Mouse (Mus musculus) myocyte (in vitro differentiated cells): ENCODE results near the gene Kmt2c. TPM values are rescaled to one million over a fixed set of nuclear protein-coding genes. Genes with fewer than 3 reads are reported as not detected.

Experiments
- H3K27me3 ChIP-seq: one replicate; pipeline ENCODE4 v1.6.1; 2011; ENCODE audit not compliant: control insufficient read depth, insufficient read depth, insufficient read length
- H3K36me3 ChIP-seq: one replicate; pipeline ENCODE4 v1.6.1; 2011; ENCODE audit not compliant: control insufficient read depth, insufficient read depth
- H3K4me2 ChIP-seq: one replicate; pipeline ENCODE4 v1.6.1; 2011; ENCODE audit warnings: low read depth, control low read depth
- H3K4me3 ChIP-seq: one replicate; pipeline ENCODE4 v1.5.1; 2011; ENCODE audit warnings: mild to moderate bottlenecking, control low read depth, moderate library complexity
- H3K79me2 ChIP-seq: one replicate; pipeline ENCODE4 v1.6.1; 2011; ENCODE audit not compliant: control insufficient read depth, insufficient read depth
- H3ac ChIP-seq: one replicate; pipeline ENCODE4 v1.6.1; 2011; ENCODE audit not compliant: control insufficient read depth, insufficient read length
- CEBPB ChIP-seq: IDR thresholded peaks from 2 replicates; pipeline ENCODE4 v1.6.1; 2011; ENCODE audit warnings: mild to moderate bottlenecking, moderate library complexity; ENCODE audit not compliant: poor library complexity, insufficient read depth, severe bottlenecking
- E2F4 ChIP-seq: IDR thresholded peaks from one replicate; pipeline ENCODE4 v1.6.1; 2011; ENCODE audit warnings: mild to moderate bottlenecking, control low read depth, moderate library complexity; ENCODE audit not compliant: insufficient read depth
- MAX ChIP-seq: IDR thresholded peaks from one replicate; pipeline ENCODE4 v1.6.1; 2011; ENCODE audit warnings: low read depth, mild to moderate bottlenecking, control low read depth
- MYOD1 ChIP-seq, 3 experiments: IDR thresholded peaks; one replicate each; pipeline ENCODE4 v1.6.1; 2011; ENCODE audit warnings: control low read depth in 2 of 3, low read depth in 2 of 3, mild to moderate bottlenecking in 2 of 3, moderate library complexity in 1 of 3; ENCODE audit not compliant: insufficient read length in 2 of 3, control insufficient read depth in 1 of 3
- MYOG ChIP-seq, 3 experiments: IDR thresholded peaks; one replicate each; pipeline ENCODE4 v1.6.1; 2011; ENCODE audit warnings: control low read depth in 2 of 3, low read depth in 2 of 3, mild to moderate bottlenecking in 2 of 3; ENCODE audit not compliant: insufficient read length in 2 of 3, control insufficient read depth in 1 of 3, insufficient read depth in 1 of 3
- POLR2A ChIP-seq: IDR thresholded peaks from one replicate; pipeline ENCODE4 v1.6.1; 2011; ENCODE audit warnings: low read depth, mild to moderate bottlenecking, control low read depth, moderate library complexity; ENCODE audit not compliant: insufficient read length
- POLR2AphosphoS2 ChIP-seq: IDR thresholded peaks from one replicate; pipeline ENCODE4 v1.6.1; 2011; ENCODE audit warnings: low read depth, control low read depth; ENCODE audit not compliant: insufficient read length
- REST ChIP-seq: IDR thresholded peaks from one replicate; pipeline ENCODE4 v1.6.1; 2011; ENCODE audit warnings: mild to moderate bottlenecking, control low read depth, moderate library complexity; ENCODE audit not compliant: insufficient read depth, insufficient read length
- SRF ChIP-seq: IDR thresholded peaks from one replicate; pipeline ENCODE4 v1.6.1; 2011; ENCODE audit warnings: low read depth; ENCODE audit not compliant: control insufficient read depth, insufficient read length
- TCF12 ChIP-seq: IDR thresholded peaks from one replicate; pipeline ENCODE4 v1.6.1; 2011; ENCODE audit warnings: mild to moderate bottlenecking, control low read depth; ENCODE audit not compliant: poor library complexity, insufficient read depth, severe bottlenecking
- TCF3 ChIP-seq: IDR thresholded peaks from one replicate; pipeline ENCODE4 v1.6.1; 2011; ENCODE audit warnings: low read depth, control low read depth; ENCODE audit not compliant: insufficient read length
- USF1 ChIP-seq: IDR thresholded peaks from one replicate; pipeline ENCODE4 v1.6.1; 2011; ENCODE audit warnings: low read depth, mild to moderate bottlenecking, control low read depth, moderate library complexity
- polyA plus RNA-seq: library from polyadenylated mRNA; unstranded; fragments of >200 nt; fragmentation: generic; extraction: Trizol; gene quantifications from one replicate; pipeline ENCODE4 v1.2.1, GENCODE M21; 2012; ENCODE audit warnings: missing spikeins

The Kmt2c gene
- polyA plus RNA-seq, 1 experiment = 4.1 TPM

GRCm38 (mm10) chr5:25540921-25541320 is 42.3 kb upstream of the Kmt2c start:
- TF ChIP-seq POLR2A (no peak), TCF3 (no peak), REST (no peak), SRF (no peak), MAX (no peak), E2F4 (no peak), CEBPB (no peak), USF1 (no peak), MYOD1 (IDR thresholded peaks at IDR 0.05; ENCODE audit: control insufficient read depth in 1 of 3, insufficient read length in 2 of 3, low read depth in 2 of 3) (no peak), POLR2AphosphoS2 (no peak), TCF12 (no peak), MYOG (IDR thresholded peaks at IDR 0.05; ENCODE audit: control insufficient read depth in 1 of 3, insufficient read depth in 1 of 3, insufficient read length in 2 of 3, low read depth in 2 of 3) (no peak)
- H3K79me2 ChIP-seq = no peaks in the 10 kb centered on the region
- H3K36me3 ChIP-seq = no peaks in the 10 kb centered on the region
- H3K4me2 ChIP-seq = no peak overlapping the region
- no peak overlapping the region for H3K4me3 ChIP-seq
- H3K27me3 ChIP-seq = no peaks in the 10 kb centered on the region
- H3ac ChIP-seq = no peak overlapping the region

- no peak for TF ChIP-seq POLR2AphosphoS2
- TF ChIP-seq MYOG (IDR thresholded peaks at IDR 0.05; ENCODE audit: control insufficient read depth in 1 of 3, insufficient read depth in 1 of 3, insufficient read length in 2 of 3, low read depth in 2 of 3) = no peak
- TF ChIP-seq SRF = no peak
- no peak for TF ChIP-seq MYOD1 (IDR thresholded peaks at IDR 0.05; ENCODE audit: control insufficient read depth in 1 of 3, insufficient read length in 2 of 3, low read depth in 2 of 3)
- Histone ChIP-seq H3K27me3 (no peaks in the 10 kb centered on the region), H3K79me2 (no peaks in the 10 kb centered on the region), H3ac (no peak overlapping the region), H3K4me3 (no peak overlapping the region), H3K4me2 (no peak overlapping the region), H3K36me3 (no peaks in the 10 kb centered on the region)
Measured at GRCm38 (mm10) chr5:25540412-25540811, 41.8 kb upstream of the Kmt2c start.

GRCm38 (mm10) chr5:25536921-25537409 is 38.4 kb upstream of the Kmt2c start:
- Histone ChIP-seq H3K4me2 (no peak overlapping the region), H3K36me3 (no peaks in the 10 kb centered on the region), H3K79me2 (no peaks in the 10 kb centered on the region), H3K4me3 (no peak overlapping the region), H3ac (no peak overlapping the region), H3K27me3 (no peaks in the 10 kb centered on the region)
- TF ChIP-seq POLR2A (no peak), MAX (no peak), SRF (no peak), TCF3 (no peak), POLR2AphosphoS2 (no peak), TCF12 (no peak), E2F4 (no peak), MYOD1 (IDR thresholded peaks at IDR 0.05; ENCODE audit: control insufficient read depth in 1 of 3, insufficient read length in 2 of 3, low read depth in 2 of 3) (no peak), USF1 (no peak), MYOG (IDR thresholded peaks at IDR 0.05; ENCODE audit: control insufficient read depth in 1 of 3, insufficient read depth in 1 of 3, insufficient read length in 2 of 3, low read depth in 2 of 3) (no peak), REST (no peak), CEBPB (no peak)

- TF ChIP-seq TCF12 (no peak), MYOG (IDR thresholded peaks at IDR 0.05; ENCODE audit: control insufficient read depth in 1 of 3, insufficient read depth in 1 of 3, insufficient read length in 2 of 3, low read depth in 2 of 3) (no peak), SRF (no peak), MAX (no peak), POLR2AphosphoS2 (no peak), TCF3 (no peak), CEBPB (no peak), E2F4 (no peak), POLR2A (no peak), REST (no peak), USF1 (no peak), MYOD1 (IDR thresholded peaks at IDR 0.05; ENCODE audit: control insufficient read depth in 1 of 3, insufficient read length in 2 of 3, low read depth in 2 of 3) (no peak)
- Histone ChIP-seq H3ac (no peak overlapping the region), H3K27me3 (no peaks in the 10 kb centered on the region), H3K4me3 (no peak overlapping the region), H3K79me2 (no peaks in the 10 kb centered on the region), H3K4me2 (no peak overlapping the region), H3K36me3 (no peaks in the 10 kb centered on the region)
Measured at GRCm38 (mm10) chr5:25536451-25536850, 37.9 kb upstream of the Kmt2c start.

GRCm38 (mm10) chr5:25535566-25535965 is 37.0 kb upstream of the Kmt2c start:
- no peaks in the 10 kb centered on the region for H3K36me3 ChIP-seq
- no peak overlapping the region for H3K4me2 ChIP-seq
- no peak overlapping the region for H3K4me3 ChIP-seq
- TF ChIP-seq MAX = no peak
- no peak for TF ChIP-seq USF1
- no peak for TF ChIP-seq POLR2A
- TF ChIP-seq POLR2AphosphoS2 = no peak
- no peak for TF ChIP-seq MYOG (IDR thresholded peaks at IDR 0.05; ENCODE audit: control insufficient read depth in 1 of 3, insufficient read depth in 1 of 3, insufficient read length in 2 of 3, low read depth in 2 of 3)
- TF ChIP-seq TCF12 = no peak
- TF ChIP-seq REST = no peak
- TF ChIP-seq TCF3 = no peak
- no peak for TF ChIP-seq CEBPB
- no peaks in the 10 kb centered on the region for H3K79me2 ChIP-seq
- H3K27me3 ChIP-seq = no peaks in the 10 kb centered on the region
- no peak overlapping the region for H3ac ChIP-seq
